Mouse (Mus musculus) gonadal fat pad, adult 2 months (tissue): ENCODE results near the gene Gtf2f1. TPM values are rescaled to one million over a fixed set of nuclear protein-coding genes. Genes with fewer than 3 reads are reported as not detected.

Source experiments
- DNase-seq: peaks from one replicate; pipeline ENCODE4 v3.0.0-alpha.2; 2012; ENCODE audit warnings: low read depth
- polyA plus RNA-seq: library from polyadenylated mRNA; depleted of rRNA; stranded (reverse); fragments of >200 nt; gene quantifications from 2 replicates; pipeline ENCODE4 v1.2.3, GENCODE M21; 2012

Gene Gtf2f1
- polyA plus RNA-seq, 1 experiment: 32.5 TPM

DNA sequence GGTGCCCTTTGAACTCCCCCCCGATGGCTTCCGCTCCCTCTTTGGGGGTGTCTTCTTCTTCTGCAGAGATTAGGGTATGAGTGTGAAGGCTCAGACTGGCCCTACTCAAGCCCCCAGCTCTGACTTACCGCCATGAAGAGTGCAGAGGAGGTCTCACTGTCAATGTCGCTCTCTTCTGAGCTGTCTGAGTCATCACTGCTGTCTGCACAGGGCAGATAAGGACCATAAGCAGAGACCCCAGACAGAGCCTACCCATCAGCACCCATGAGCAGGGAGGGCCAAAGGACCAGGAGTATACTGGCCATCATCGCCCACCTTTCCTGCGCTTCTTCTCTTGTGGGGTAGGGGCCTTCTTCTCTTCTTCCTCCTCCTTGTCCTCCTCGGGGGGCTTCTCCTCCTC is 7.1 kb downstream of the Gtf2f1 start:
- no peak for DNase-seq

DNA sequence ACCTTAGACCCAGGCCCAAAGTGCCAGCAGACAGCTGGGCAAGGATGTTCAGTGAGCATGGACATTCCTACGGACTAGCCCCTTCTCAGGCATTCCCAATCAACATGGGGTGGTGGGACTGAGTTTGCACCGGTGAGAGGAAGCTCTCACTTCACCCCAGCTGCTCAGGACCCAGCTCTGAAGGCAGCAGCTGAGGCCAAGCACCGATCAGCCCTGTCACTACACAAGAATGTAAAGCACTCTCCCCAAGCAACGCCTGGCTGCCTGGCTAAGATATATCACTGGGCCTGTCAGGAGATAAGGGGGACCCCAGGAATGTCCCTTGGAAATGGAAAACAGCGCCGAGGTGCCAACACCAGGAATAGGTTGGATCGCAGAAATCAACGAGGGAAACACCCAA is 9.9 kb downstream of the Gtf2f1 start:
- no peak for DNase-seq

DNA sequence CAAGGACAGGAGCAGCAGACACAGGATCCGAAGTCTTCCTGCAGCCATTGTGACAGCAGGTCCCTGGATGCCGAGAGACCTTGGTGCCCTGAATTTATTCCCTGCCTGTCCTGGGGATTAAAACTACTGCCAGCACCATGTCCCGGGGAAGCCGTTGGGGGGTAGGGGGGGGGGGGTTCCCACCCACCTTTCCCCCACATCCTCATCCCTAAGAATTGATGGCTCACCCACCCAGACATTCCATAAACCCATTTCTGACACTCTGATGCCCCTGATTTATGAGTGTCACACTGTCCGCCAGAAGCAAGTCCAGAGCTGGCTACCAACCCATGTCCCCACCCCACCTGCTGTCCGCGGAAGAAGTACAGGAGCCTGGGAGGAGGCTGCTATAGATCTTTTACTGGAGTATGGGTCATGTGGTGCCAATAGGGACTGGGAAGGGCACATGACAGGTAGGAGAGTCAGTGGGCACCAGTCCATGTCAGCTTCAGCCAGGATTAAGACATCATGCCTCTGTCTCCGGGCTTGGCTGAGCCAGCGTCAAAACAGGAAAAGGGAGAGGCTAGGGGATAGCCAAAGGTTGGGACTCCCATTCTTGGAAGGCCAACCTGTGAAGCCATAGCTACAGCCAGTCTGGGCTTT is 11.0 kb downstream of the Gtf2f1 start, which contains the start of gene Pspn:
TSS of gene Pspn (minus strand) at position 51 of the 642 bp plus-strand sequence.
- no peak for DNase-seq

DNA sequence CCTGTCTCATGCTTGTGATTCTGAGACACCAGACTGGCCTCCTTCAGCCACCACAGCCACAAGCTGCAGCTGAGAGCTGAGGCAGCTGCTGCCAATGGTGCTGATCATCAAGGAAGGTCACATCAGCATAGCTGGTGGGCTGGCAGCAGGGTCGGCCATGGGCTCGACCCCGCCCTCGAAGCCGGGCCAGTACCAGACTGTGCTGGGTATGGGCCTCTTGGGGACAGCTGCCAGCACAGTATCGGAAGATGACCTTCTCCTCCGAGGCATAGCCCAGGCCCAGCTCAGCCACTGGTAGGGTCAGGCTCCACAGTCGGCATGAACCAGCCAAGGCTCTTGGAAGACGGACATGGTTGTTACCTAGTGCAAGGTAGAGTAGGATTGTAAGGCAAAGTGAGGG is 11.7 kb downstream of the Gtf2f1 start:
- DNase-seq: no peak

DNA sequence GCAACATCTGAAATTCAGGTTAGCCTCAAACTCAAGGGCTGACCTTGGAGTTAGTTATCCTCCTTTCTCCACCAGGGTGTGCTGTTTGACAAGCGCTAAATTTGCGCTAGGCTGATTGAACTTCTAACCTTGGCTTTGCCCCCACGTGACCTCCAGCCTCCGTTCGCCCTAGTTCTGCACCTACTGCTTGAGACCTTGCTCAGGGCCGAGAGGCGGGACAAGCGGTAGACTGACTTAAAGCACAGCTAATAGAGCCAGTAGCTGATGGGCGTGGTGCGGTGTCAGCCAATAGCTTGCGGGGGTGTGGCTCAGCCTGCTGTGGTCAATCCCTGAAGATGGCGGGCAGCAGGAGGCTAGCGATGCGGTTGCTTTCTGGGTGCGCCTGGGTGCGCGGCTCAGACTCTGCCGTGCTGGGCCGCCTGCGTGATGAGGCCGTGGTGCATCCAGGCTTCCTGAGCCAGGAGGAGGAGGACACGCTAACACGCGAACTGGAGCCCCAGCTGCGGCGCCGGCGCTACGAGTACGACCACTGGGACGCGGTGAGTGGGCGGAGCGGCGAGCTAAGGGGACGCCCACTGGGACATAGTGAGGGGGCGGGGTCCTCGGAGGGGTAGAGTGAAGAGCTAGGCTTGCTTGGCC is 13.9 kb downstream of the Gtf2f1 start, which contains the start of gene Alkbh7:
TSS of gene Alkbh7 (plus strand) at position 311 of the 639 bp plus-strand sequence.
- peak; percentile 93 for DNase-seq

DNA sequence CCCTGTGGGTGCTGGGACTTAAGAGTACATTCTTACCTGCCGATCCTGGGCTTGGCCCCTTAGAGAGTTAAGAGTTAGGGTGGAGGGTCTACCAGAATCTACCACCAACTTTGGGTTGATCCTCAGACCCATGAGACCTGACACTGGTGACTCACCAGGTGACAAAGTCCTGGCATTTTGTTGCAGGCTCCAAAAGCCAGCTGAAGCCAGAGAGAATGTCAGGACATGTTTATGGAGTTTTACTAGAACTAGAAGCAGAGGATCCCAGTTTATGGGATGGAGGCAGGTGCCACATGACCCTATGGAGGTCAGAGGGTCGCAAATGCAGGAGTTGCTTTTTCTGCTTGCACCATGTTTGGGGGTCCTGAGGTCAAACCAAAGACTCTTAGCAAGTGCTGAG is 14.6 kb downstream of the Gtf2f1 start:
- no peak for DNase-seq

DNA sequence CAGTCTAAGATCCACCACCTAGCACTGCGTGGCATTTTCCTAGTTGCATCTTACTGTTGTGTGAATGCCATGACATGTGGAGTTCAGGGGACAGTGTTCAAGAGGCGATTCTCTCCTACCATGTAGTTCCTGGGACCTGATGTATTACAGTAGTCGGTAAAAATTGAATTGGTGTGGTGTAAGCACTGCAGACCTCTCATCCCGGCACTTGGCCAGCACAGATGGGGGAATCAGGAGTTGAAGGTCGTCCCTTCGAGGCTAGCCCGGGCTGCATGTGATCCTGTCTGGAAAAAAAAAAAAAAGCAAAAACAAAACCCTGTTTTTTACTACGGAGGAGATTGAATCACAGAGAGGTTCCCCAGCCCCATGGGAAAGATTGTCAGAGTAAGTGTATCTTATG is 16.0 kb downstream of the Gtf2f1 start:
- DNase-seq: no peak

DNA sequence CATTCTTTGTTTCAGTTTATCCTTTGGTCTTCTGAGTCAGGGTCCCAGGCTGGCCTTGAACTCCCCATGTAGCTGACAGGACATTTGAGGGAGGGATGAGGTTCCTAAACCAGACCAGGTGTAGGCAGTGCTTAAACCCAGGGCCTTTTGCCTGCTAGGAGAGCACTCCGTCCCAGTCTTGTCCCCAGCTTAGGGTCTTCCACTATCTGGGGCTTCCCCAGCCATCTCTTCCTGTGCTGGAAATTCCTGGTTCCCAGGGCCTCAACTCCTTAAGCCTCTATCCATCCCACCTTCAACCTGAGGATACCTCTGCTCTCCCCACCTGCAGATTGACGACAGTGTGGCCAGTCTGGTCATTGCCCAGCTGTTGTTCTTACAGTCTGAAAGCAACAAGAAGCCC is 20.1 kb downstream of the Gtf2f1 start:
- no peak for DNase-seq

DNA sequence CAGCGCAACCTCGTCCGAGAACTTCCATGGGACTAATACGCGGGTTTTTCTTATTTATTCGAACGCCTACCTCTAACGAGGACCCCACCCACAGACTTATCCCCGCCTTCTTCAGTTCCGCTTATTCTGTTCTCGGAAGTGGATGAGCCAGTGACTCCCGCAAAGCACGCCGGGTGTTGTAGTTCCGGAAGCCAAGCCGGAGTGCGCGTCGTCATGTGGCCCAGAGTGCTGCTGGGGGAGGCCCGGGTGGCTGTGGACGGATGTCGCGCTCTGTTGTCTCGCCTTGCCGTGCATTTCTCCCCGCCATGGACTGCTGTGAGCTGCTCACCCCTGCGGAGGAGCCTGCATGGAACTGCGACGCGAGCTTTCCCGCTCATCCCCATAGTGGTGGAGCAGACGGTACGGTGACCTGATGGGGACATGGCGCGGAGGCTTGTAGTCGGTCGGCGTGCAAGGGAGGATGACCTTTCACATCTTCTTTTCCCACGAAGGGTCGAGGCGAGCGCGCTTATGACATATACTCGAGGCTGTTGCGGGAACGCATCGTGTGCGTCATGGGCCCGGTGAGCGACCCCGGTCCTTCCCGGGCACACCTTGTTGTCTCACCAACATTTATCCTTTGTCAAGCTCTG is 20.9 kb downstream of the Gtf2f1 start, which contains the start of gene Clpp:
TSS of gene Clpp (plus strand) at position 191 of the 632 bp plus-strand sequence.
- DNase-seq: peak; percentile 82

DNA sequence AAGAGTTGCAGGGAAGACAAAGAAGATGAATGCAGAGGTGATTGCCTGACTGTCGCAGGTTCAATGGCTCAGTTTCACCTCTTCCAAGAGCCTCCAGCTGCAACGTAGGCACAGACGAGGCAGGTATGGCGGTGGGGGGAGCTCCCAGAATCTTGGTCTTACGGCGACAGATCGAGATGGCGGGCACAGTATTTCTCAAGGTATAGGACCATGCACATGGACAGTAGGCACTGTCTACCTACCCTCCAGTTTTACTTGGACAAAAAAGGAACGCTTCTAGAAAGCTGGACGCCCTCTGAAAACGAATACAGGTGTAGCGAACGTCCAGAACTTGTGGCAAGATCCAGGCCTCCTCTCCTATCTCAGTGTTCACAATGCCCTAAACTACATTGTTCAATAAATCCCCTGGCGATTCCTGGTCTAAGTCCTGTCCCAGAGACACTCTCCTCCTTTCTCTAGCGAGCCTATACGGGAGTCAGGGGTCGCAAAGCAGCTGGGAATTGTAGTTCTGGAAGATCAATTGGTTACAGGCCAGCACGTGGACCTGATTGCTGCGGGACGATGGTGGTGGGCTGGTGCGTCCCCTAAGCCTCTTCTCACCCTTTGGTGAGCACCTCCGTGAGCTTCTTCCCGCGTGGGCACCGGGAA is 21.5 kb downstream of the Gtf2f1 start:
- DNase-seq: no peak

DNA sequence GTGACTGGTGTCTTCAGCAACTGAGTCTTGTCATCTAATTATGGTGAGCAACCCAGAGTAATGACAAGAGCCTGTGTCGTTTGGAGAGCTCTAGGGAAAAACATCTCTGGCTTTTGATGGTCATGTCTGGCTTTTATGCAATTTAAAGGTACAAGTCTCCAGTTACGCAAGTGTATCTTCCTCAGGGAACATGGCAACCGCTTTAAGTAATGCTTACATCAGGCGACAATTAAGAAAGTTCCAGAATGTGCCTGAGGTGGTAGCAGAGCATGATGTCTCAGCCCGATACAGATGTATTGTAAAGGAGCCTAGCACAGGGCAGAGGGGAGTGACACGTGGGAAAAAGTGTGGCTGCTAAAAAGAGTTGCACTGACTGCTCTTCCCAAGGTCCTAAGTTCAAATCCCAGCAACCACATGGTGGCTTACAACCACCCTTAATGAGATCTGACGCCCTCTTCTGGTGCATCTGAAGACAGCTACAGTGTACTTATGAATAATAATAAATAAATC is 22.1 kb downstream of the Gtf2f1 start:
- peak; percentile 85 for DNase-seq

DNA sequence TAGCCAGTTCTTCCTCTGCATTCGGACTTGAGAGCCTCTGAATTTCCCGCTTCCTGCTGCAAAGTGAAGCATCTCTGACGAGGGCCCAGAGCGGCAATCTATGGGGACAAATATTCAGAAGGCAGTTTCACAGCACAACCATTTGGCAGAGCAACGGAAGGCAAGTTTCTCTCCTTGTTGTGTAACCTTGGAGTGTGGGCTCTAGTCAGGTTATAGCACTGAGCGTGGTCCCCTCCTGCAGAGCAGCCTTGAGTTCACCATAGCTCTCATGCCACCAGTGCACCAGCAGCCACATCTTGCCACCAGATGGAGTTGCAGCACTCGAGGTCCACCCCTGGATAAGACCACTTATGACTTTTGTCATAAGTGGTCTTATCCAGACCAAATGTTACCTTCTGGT is 22.6 kb downstream of the Gtf2f1 start:
- no peak for DNase-seq

DNA sequence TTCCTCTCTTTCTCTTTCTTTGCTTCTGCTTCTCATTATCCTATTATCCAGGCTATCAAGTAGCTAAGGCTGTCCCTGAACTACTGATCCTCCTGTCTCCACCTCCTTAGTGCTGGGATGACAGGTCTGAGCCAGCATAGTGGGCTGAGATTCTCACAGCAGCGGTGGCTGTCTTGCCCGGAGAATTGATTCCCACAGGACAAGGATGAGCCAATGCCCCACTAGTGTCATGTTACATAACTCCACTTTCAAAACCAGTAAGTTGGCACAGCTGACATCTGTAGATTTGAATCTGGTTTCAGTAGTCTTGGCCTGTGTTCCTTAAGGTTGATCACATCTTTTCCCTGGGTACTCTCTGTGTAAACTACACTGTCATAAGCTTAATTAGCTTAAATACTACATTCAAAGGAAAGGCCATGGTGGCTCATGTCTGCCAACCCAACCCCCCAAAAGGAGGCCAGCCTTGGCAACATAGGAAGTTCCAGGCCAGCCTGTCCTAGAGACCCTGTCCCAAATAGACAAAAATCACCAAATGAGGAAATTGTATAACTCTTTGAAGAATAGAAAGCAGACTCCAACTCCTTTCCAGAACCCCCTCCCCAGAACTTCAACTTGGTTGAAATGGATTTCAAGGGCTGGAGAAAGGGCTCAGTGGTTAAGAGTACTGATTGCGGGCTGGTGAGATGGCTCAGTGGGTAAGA is 24.8 kb downstream of the Gtf2f1 start:
- peak; percentile 59 for DNase-seq

DNA sequence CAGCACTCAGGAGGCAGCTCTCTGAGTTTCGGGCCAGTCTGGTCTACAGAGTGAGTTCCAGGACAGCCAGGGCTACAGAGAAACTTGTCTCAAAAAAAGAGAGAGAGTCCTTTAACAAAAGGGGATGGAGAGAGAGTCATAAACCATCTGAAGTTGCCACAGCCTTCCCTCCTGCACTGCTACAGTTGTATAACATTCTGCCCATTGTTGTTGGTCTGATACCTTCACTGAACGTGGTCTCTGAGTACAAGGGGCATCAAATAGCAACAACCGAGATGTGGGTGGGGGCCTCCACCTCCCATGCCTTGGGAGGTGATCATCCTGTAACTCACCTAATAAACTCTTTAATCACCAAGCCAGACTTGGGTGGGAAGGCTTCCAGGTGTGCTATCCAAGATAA is 25.4 kb downstream of the Gtf2f1 start:
- no peak for DNase-seq

DNA sequence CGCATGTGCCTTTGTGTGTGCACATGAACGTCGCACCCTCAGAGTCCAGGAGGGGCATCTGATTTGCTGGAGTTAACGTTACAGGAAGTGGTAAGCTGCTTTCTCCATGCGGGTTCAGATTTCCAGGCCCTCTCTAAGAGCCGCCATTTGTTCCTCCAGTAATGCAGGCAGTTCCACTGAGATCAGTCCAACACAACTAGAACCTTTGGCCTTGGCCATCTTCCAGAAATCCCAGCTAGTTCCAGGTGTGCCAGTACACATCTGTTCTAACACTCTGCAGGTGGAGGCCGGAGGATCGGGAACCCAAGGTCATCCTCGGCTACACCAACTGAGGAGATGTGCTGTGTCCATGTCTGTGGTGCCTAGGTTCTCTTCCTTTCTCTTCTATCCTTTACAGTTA is 26.2 kb downstream of the Gtf2f1 start:
- DNase-seq: no peak

DNA sequence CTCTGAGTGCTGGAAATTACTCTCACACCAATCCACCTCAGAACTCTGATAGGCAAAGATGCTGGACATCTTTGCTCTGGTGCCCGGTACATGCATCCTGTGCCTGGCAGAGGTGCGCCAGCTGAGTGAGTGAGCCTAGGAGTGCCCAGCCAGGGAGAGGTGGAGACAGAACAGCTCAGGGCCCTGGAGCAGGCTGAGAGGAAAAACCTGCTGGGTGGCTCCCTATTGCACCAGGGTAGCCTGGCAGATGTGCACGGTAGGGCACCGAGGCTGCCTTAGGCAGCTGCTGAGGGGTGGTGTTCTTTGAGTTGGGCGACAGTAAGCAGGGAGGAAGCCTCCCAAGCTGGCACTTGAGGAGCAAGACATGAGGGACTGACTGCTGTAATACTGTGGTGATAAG is 29.1 kb downstream of the Gtf2f1 start, which contains the start of gene Acer1:
TSS of gene Acer1 (minus strand) at position 114 of the 400 bp plus-strand sequence.
- peak; percentile 58 for DNase-seq

DNA sequence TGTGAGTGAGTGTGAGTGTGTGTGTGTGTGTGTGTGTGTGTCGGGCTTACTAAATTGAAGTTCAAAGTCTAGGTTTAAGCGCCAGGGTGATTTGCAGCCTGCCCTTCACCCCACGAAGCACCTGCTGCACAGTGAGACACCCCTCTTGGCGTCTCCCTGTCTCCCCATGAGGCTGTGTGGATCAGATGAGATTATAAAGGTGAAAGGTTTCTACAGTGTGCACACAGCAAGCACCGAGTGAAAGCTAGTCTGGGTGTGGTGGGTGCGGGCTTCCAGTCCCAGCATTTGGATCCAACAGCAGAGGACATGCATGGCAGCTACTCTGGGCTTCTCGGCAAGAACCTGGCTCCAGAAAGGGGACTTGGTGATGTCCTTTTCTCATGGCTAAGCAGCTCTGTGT is 30.0 kb downstream of the Gtf2f1 start:
- DNase-seq: no peak

DNA sequence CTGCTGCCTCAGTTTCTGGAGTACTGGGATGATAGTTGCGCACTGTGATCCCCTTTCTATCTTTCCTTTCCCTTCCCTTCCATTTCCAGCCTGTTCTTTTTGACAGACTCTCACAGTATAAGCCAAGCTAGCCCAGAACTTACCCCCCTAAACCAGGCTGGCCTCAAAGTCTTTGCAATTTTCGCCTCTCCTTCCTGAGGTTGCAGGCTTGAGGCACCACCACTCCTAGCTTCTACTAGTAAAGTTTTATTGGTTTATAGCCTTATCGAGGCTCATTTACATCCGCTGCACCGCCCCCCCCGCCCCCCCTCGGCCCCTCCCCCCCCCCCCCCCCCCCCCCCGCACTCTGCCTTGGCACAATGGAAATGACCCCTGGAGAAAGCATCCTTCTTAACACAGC is 31.6 kb downstream of the Gtf2f1 start:
- DNase-seq: no peak

DNA sequence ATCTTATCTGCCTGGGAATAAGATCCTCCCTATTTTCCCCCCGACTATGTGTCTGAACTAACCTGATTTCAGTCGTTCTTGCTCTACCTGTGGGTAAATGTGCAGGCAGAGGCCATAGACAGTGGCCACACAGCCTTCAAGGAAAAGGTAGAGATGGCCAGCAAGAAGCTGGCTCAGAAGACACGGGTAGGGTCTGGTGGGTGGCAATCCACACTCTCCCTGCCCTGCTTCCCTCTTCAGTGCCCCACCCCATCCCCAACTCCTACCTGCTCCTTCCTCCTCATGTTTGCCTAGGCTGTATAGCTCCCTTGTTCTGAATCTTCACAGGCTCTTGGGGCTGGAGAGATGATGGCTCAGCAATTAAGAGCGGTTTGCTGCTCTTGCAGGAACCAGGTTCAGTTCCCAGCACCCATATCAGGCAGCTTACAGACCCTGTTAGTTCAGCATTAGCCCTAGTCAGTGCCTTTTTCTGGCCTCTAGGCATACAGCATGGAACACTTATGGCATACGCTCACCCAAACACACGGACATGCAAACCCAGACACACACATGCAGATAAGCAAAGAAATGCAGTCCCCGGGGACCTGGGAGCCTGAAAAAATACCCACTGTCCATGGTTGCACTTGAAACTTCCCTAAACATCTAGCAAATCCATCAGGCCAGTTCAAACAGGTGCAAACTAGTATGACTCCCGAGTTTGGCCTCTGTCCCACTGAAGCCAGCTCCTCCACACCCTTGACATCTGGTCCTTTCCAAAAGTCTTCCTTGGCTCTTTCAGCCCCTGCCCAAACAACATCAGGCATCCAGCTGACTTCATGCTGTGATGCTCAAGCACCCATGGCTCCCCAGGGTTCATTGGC is 34.3 kb downstream of the Gtf2f1 start:
- DNase-seq: no peak

DNA sequence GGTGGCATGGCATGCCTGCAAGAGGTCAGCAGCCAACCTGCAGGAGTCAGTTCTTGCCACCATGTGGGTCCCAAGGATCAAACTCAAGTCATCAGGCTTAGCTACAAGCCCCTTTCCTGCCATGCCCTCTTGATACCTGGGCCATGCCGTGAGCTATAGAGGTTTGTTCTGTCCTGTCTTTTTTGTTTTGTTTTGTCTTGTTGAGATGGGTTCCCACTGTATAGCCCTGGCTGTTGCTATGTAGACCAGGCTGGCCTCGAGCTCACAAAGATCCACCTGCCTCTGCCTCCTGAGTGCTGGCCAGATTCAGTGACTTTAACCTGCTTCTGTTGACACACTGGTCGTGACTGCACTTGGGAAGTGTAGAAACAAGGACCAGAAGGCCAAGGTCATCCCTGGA is 35.7 kb downstream of the Gtf2f1 start:
- DNase-seq: no peak
